Mouse (Mus musculus): ENCODE measurements around the gene Bin2.

- no peak for TF ChIP-seq CTCF (IDR thresholded peaks at IDR 0.05; ENCODE audit: borderline replicate concordance, extremely low read depth, insufficient read depth, insufficient read length)
- no peak for TF ChIP-seq POLR2A (IDR thresholded peaks at IDR 0.05; ENCODE audit: borderline replicate concordance, extremely low read depth, insufficient read depth, insufficient read length, poor library complexity, severe bottlenecking)
Observed at GRCm38 (mm10) chr15:100666219-100666696, 3.1 kb downstream of the Bin2 start.

Measured in brain, embryonic 14.5 days (tissue).